Mouse (Mus musculus) E14TG2a.4 (cell line): ENCODE measurements at regions not wholly inside any gene's neighbourhood (a gene's known extent, or its start where the extent isn't known, plus 50 kb on each side); places are given as distances from the start of the nearest gene placed in this dataset.

Experiments used
- H3K27me3 ChIP-seq: 2 replicates; pipeline ENCODE4 v1.6.1; 2014; ENCODE audit warnings: low read length, control low read depth; ENCODE audit not compliant: insufficient read depth
- H3K36me3 ChIP-seq: 2 replicates; pipeline ENCODE4 v1.6.1; 2014; ENCODE audit warnings: low read length, control low read depth; ENCODE audit not compliant: insufficient read depth
- H3K4me1 ChIP-seq: replicated peaks from 2 replicates; pipeline ENCODE4 v1.6.1; 2014; ENCODE audit warnings: low read depth, low read length, control low read depth
- H3K4me3 ChIP-seq: replicated peaks from 2 replicates; pipeline ENCODE4 v1.5.1; 2014; ENCODE audit warnings: mild to moderate bottlenecking, low read length
- H3K9me3 ChIP-seq: 2 replicates; pipeline ENCODE4 v1.6.1; 2014; ENCODE audit warnings: low read length, control low read depth
- POU5F1 ChIP-seq: IDR thresholded peaks from 2 replicates; pipeline ENCODE4 v1.6.1; 2014; ENCODE audit warnings: low read length, borderline replicate concordance

DNA sequence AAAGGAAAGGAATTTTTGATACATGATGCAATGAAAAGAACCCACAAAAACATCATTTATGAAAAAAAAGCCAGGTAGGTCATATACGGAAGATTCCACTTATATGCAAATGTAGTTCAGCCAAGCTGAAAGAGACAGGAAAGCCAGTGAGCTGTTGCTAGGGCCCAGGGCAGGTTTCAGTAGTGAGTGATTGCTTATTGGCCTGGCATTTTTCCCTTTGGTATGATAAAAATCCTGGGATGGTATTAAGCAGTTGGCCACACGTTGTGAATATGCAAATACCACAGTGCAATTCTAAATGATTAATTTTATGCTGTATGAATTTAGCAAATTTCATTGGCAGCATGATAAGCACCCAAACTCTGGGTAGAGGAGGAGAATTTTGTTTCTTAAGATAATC is 57.3 kb upstream of the Gm9972 start:
- Histone ChIP-seq H3K4me1 (no peaks in the 10 kb centered on the region), H3K9me3 (peaks cover 31% of the 10 kb centered on the region), H3K4me3 (no peak overlapping the region), H3K36me3 (no peaks in the 10 kb centered on the region), H3K27me3 (no peaks in the 10 kb centered on the region)
- no peak for TF ChIP-seq POU5F1
